Mouse (Mus musculus) intestine, embryonic 16.5 days (tissue): ENCODE data around the gene Uvrag. TPM values are rescaled to one million over a fixed set of nuclear protein-coding genes. Genes with fewer than 3 reads are reported as not detected.

ENCODE experiments used
- ATAC-seq: fragments of 200-750 bp; cut with Nextera tagmentation; 2 replicates; pipeline ENCODE4 v1.8.0; 2017; ENCODE audit warnings: moderate TSS enrichment, moderate library complexity
- H3K27ac ChIP-seq: fragments of 300-500 bp; sonication (generic); 2 replicates; pipeline ENCODE4 v1.5.1; 2014; ENCODE audit warnings: mild to moderate bottlenecking, low read length
- H3K27me3 ChIP-seq: fragments of 300-500 bp; sonication (generic); replicated peaks from 2 replicates; pipeline ENCODE4 v1.6.1; 2014; ENCODE audit warnings: low read length, control low read depth, mixed read lengths; ENCODE audit not compliant: control insufficient read depth, insufficient read depth
- H3K36me3 ChIP-seq: fragments of 300-500 bp; sonication (generic); 2 replicates; pipeline ENCODE4 v1.6.1; 2014; ENCODE audit warnings: low read length, control low read depth; ENCODE audit not compliant: control insufficient read depth, insufficient read depth
- H3K4me1 ChIP-seq: fragments of 300-500 bp; sonication (generic); 2 replicates; pipeline ENCODE4 v1.6.1; 2014; ENCODE audit warnings: low read length, control low read depth, mixed read lengths; ENCODE audit not compliant: control insufficient read depth, insufficient read depth
- H3K4me2 ChIP-seq: fragments of 300-500 bp; sonication (generic); 2 replicates; pipeline ENCODE4 v1.6.1; 2014; ENCODE audit warnings: low read depth, low read length, control low read depth
- H3K4me3 ChIP-seq: fragments of 300-500 bp; sonication (generic); 2 replicates; pipeline ENCODE4 v1.5.1; 2014; ENCODE audit warnings: mild to moderate bottlenecking, low read length
- H3K9ac ChIP-seq: fragments of 300-500 bp; sonication (generic); 2 replicates; pipeline ENCODE4 v1.6.1; 2014; ENCODE audit warnings: low read depth, low read length
- H3K9me3 ChIP-seq: fragments of 300-500 bp; sonication (generic); 2 replicates; pipeline ENCODE4 v1.6.1; 2016; ENCODE audit warnings: low read length, control low read depth; ENCODE audit not compliant: control insufficient read depth
- WGBS: fragments of 180-500 bp; shearing (Covaris S2); extraction: QIAGEN DNeasy Blood & Tissue Kit; methylation state at CpG from one replicate; pipeline ENCODE4 v1.1.7; 2014; 5-methylcytosine and 5-hydroxymethylcytosine counted together
- polyA plus RNA-seq: library from polyadenylated mRNA; unstranded; fragments of >200 nt; fragmentation: Nextera tagmentation; extraction: Ambion mirVana; gene quantifications from 2 replicates; pipeline ENCODE4 v1.2.1, GENCODE M21; 2015

The Uvrag gene
- polyA plus RNA-seq, 1 experiment from 2014 or later, result 17.4 TPM

DNA sequence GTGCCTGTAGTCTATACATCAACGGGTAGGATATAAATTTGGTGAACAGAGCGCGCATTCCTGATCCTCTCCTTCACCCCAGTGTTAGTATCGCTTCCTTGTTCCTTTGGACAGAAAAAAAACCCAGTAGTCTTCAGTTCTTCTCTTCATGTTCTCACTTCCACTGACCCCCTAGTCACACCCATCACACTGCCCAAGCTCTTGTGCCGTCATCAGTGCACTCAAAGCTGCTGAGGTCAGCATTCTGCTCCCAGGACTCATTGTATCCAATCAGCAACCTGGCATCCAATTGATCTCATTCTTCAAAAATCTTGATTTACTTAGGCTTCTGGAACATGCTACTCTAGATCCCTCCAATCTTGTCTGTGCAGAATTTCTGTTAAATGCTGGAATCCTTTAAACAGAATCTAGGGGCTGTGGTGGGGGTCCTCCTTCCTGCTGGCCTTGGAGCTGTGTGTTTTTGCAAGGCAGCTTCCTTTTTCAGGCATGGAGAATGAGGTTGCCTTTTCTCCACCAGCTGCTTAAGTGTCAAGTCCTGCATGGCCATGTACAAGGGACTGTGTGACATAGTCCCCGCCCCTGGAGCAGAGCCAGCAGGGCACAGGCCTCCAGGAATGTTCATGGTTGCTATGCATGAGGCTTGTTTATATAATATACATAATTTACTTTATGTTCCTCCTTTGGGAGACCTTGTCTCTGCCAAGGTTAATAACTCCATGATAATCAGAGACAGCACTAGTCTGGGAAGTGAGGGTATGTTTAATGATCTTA is 88.3 kb downstream of the Uvrag start:
- H3K4me1 ChIP-seq, result peaks cover 4% of the 10 kb centered on the region; the same call in 1 of the 2 replicates
- H3K4me3 ChIP-seq, result no peak overlapping the region
- no peak overlapping the region for H3K9ac ChIP-seq
- H3K27ac ChIP-seq, result no peak overlapping the region
- peaks cover 2% of the 10 kb centered on the region; the same call in 1 of the 2 replicates for H3K36me3 ChIP-seq
- no peaks in the 10 kb centered on the region for H3K9me3 ChIP-seq
- 81% methylated on average over 6 of the region's 6 CpGs for WGBS
- H3K27me3 ChIP-seq, result no peaks in the 10 kb centered on the region
- no peak for ATAC-seq
- H3K4me2 ChIP-seq, result no peak overlapping the region

DNA sequence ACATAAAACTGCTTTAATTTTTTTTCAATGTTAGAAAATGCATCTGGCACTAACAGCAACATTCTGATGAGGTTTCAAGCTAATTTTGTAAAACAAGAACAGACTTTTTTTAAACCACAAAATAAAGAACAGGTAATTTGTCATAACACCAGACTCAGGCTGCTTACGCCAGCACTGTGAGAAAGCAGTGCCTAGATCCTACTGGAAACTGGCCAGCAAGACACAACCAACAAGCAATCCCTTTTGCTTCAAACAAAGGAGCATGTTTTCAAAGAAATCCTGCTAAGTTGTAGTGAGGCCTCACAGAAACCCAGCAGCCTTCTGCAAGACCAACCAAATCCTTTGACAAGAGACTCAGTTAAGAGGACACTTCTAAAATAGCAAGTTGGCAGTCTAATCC is 90.1 kb downstream of the Uvrag start:
- H3K27me3 ChIP-seq, result no peaks in the 10 kb centered on the region
- no peak overlapping the region for H3K4me2 ChIP-seq
- peaks cover 8% of the 10 kb centered on the region; the same call in 1 of the 2 replicates for H3K4me1 ChIP-seq
- no peak for ATAC-seq
- H3K9ac ChIP-seq, result no peak overlapping the region
- no peak overlapping the region for H3K27ac ChIP-seq
- WGBS, result 67% methylated on average over 1 of the region's 1 CpGs
- H3K36me3 ChIP-seq, result peaks cover 2% of the 10 kb centered on the region; the same call in 1 of the 2 replicates
- H3K9me3 ChIP-seq, result no peaks in the 10 kb centered on the region
- no peak overlapping the region for H3K4me3 ChIP-seq

DNA sequence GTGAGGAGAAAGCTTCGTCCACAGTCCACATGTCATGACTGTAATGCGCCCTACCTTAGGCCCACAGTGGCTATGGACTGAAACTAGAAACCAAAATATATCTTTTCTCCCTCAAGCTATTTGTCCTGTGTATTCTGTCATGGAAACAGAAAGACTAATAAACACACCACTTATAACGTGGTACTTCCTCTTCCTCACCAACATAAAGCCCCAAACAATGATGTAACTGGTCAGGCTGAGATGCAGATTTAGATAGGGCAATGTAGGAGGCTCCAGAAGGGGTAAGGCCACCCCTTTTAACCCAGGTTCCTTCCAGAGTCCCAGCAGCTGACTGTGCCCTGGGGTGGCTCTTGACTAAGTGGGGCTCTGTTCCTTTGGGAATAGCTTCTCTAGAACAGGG is 91.0 kb downstream of the Uvrag start:
- ATAC-seq, result no peak
- Histone ChIP-seq H3K36me3 (peaks cover 2% of the 10 kb centered on the region; the same call in 1 of the 2 replicates), H3K4me3 (no peak overlapping the region), H3K27ac (no peak overlapping the region), H3K27me3 (no peaks in the 10 kb centered on the region), H3K9me3 (no peaks in the 10 kb centered on the region), H3K9ac (no peak overlapping the region), H3K4me2 (no peak overlapping the region), H3K4me1 (peaks cover 8% of the 10 kb centered on the region; the same call in 1 of the 2 replicates)
- WGBS, result 82% methylated on average over 3 of the region's 3 CpGs

DNA sequence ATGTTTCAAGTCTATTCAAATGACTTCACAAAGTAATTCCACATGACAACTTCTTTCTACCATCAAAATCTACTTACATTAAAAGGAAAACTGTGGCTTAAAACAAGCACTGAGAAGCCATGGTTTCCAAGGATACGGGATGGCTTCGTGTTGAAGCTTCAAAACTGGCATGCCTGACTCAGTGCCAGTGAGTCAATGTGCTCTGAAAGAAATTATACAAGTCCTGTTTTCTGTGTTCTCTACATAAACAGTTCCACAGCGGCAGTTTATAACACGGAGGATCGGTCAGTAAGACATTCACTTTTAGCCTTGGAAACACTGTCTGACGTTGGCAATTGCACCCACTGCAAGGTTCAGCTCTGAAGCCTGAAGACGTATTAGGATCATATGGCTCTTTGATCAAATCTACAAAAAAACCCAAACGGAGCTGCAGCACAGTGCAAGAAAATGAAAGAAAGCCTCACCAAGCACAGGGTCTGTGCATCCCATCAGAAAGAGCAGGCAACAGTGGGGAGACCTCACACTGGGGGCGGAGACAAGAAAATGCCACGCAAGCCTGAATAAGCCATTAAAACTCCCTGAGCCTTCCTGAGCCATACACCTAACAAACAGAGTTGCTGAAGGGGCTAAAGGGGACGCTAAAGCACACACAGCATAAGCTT is 94.3 kb downstream of the Uvrag start:
- Histone ChIP-seq H3K4me3 (no peak overlapping the region), H3K27me3 (no peaks in the 10 kb centered on the region), H3K27ac (no peak overlapping the region), H3K36me3 (0 out of 2 replicates have a peak, but pooled peaks cover 2% of the 10 kb centered on the region), H3K9ac (no peak overlapping the region), H3K9me3 (no peaks in the 10 kb centered on the region), H3K4me1 (0 out of 2 replicates have a peak, but pooled peaks cover 4% of the 10 kb centered on the region), H3K4me2 (no peak overlapping the region)
- 52% methylated on average over 11 of the region's 11 CpGs for WGBS
- no peak for ATAC-seq

DNA sequence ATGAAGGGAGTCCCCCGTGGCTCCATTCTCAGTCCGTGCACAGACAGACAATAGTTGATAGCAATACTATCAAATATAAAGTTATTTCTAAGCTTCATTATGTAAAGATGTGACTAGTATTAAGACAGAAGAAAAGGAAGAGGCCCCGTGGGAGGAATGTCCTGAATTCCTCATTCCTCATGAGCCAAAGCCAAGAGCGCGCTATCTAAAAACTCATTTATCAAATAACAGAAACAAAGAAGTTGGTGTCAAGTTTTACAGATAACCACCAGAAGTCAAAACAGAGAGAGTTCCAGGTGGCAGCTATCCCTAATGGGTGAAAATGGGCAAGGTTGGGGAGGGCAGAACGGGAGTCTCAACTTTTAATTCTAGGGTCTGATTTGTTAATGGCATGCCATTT is 95.4 kb downstream of the Uvrag start:
- WGBS, result 55% methylated on average over 6 of the region's 6 CpGs
- H3K27ac ChIP-seq, result no peak overlapping the region

DNA sequence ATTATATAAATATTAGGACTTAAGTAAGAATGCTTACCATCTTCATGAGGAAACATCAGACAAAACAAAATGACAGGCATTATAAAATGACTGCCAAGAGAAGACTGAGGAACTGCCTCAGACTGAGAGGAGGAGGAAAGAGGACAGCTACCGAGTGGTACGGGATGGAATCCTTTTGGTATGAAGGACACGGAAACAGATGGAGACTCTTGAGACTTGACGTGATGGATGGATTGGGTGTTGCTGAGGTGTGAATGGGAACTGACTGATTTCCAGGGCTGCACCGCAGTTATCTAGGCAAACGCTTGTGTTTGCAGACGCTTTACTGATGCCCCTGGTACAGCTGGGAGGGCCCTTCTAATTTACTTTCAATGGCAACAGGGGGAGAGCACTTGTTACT is 97.0 kb downstream of the Uvrag start:
- no peak overlapping the region for H3K4me3 ChIP-seq
- H3K36me3 ChIP-seq, result 0 out of 2 replicates have a peak, but pooled peaks cover 2% of the 10 kb centered on the region
- H3K27ac ChIP-seq, result no peak overlapping the region
- ATAC-seq, result no peak
- 54% methylated on average over 7 of the region's 7 CpGs for WGBS
- H3K4me1 ChIP-seq, result 0 out of 2 replicates have a peak, but pooled peaks cover 4% of the 10 kb centered on the region
- H3K4me2 ChIP-seq, result no peak overlapping the region
- H3K9ac ChIP-seq, result no peak overlapping the region
- no peaks in the 10 kb centered on the region for H3K27me3 ChIP-seq
- no peaks in the 10 kb centered on the region for H3K9me3 ChIP-seq

More for the DNA sequence above, 95.4 kb downstream of the Uvrag start:
- Histone ChIP-seq H3K4me1 (0 out of 2 replicates have a peak, but pooled peaks cover 4% of the 10 kb centered on the region), H3K4me3 (no peak overlapping the region), H3K4me2 (no peak overlapping the region), H3K9me3 (no peaks in the 10 kb centered on the region), H3K9ac (no peak overlapping the region), H3K27me3 (no peaks in the 10 kb centered on the region), H3K36me3 (0 out of 2 replicates have a peak, but pooled peaks cover 2% of the 10 kb centered on the region)
- ATAC-seq, result no peak

DNA sequence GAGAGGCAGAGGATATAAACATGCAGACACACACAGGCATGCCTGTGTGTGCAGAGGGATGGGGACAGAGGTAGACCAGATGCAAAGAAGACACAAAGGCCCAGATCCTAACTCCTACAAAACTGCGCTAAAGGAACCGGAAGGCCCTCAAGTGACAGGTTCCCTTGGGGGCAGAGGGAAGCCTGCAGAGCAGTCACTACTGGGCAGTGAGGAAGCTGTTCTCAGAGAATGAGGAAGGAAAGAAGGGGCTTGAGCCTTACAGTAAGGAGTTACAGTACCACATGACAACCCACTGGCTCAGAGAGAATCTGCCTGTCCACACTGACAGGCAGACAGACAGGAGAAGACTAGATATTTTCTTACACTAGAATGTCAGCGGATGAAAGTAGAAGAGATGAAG is 97.6 kb downstream of the Uvrag start:
- H3K4me3 ChIP-seq, result no peak overlapping the region
- no peak for ATAC-seq
- 92% methylated on average over 3 of the region's 3 CpGs for WGBS
- H3K36me3 ChIP-seq, result no peaks in the 10 kb centered on the region
- H3K9me3 ChIP-seq, result no peaks in the 10 kb centered on the region
- no peak overlapping the region for H3K4me2 ChIP-seq
- 0 out of 2 replicates have a peak, but pooled peaks cover 4% of the 10 kb centered on the region for H3K4me1 ChIP-seq
- H3K27me3 ChIP-seq, result no peaks in the 10 kb centered on the region
- no peak overlapping the region for H3K9ac ChIP-seq
- no peak overlapping the region for H3K27ac ChIP-seq

DNA sequence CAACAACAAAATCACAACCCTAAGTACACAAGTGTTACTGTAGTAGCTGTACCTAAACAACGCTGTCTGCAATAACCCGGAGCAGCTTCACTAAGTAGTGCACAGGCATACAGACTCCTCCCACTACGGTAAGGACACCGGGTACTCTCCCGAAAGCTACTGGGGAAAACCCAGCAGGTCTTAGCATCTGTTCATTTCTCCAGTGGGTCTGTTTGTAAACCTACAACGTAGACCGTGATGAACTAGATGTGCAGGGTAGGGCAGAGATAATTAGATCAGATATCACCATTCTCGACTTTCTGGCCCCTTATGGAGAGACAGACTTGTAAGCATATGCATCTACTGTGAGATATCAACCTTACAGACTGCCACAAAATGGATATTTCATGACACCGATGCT is 99.1 kb downstream of the Uvrag start:
- no peak overlapping the region for H3K4me2 ChIP-seq
- H3K4me3 ChIP-seq, result no peak overlapping the region
- no peak overlapping the region for H3K9ac ChIP-seq
- 72% methylated on average over 9 of the region's 9 CpGs for WGBS
- H3K27ac ChIP-seq, result no peak overlapping the region
- no peak for ATAC-seq
- H3K36me3 ChIP-seq, result no peaks in the 10 kb centered on the region
- H3K4me1 ChIP-seq, result 0 out of 2 replicates have a peak, but pooled peaks cover 2% of the 10 kb centered on the region
- H3K9me3 ChIP-seq, result no peaks in the 10 kb centered on the region
- no peaks in the 10 kb centered on the region for H3K27me3 ChIP-seq

DNA sequence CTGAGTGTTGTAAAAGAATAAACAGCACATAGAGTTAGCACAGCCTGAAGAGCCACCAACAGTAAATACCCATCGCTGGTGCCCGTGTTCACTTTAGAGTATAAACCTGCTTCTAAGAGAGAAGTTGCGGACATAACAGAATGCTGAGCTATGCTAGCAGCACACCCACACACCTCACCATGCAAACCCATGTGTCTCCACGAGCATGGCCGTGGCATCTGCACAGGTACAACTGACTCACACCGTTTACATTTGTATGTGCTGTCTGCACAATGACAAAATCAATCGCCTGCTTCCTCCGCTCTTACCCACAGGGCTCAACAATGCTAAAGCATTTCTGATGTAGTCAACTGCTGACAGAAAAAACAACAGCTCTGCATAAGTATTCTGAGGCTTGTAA is 101.0 kb downstream of the Uvrag start:
- Histone ChIP-seq H3K9me3 (no peaks in the 10 kb centered on the region), H3K4me2 (no peak overlapping the region), H3K4me1 (peaks cover 2% of the 10 kb centered on the region; the same call in 1 of the 2 replicates), H3K9ac (no peak overlapping the region), H3K36me3 (no peaks in the 10 kb centered on the region), H3K4me3 (no peak overlapping the region), H3K27me3 (no peaks in the 10 kb centered on the region), H3K27ac (no peak overlapping the region)
- no peak for ATAC-seq
- WGBS, result 90% methylated on average over 8 of the region's 8 CpGs
